Mouse (Mus musculus) G1E (cell line): ENCODE results near the gene Ccdc187. TPM values are rescaled to one million over a fixed set of nuclear protein-coding genes. Genes with fewer than 3 reads are reported as not detected.

Experiments
- ATAC-seq: 2 replicates; pipeline ENCODE4 v1.8.0; 2016; ENCODE audit warnings: mild to moderate bottlenecking; ENCODE audit not compliant: insufficient number of reproducible peaks, poor library complexity, low FRiP score, severe bottlenecking; ENCODE audit errors: extremely low read depth
- DNase-seq: peaks from one replicate; pipeline ENCODE4 v3.0.0; 2012; ENCODE audit warnings: low spot score
- H3K27me3 ChIP-seq: 2 replicates; pipeline ENCODE4 v1.6.1; 2012; ENCODE audit warnings: mild to moderate bottlenecking, low read length, inconsistent platforms; ENCODE audit not compliant: insufficient read depth
- H3K36me3 ChIP-seq: replicated peaks from 2 replicates; pipeline ENCODE3; 2012; ENCODE audit warnings: mild to moderate bottlenecking, inconsistent platforms
- H3K4me1 ChIP-seq: 2 replicates; pipeline ENCODE4 v1.6.1; 2012; ENCODE audit warnings: low read depth, low read length, inconsistent platforms, mixed read lengths; ENCODE audit not compliant: insufficient read depth
- H3K4me3 ChIP-seq: 2 replicates; pipeline ENCODE4 v1.5.1; 2012; ENCODE audit warnings: low read depth, mild to moderate bottlenecking, inconsistent platforms, low read length, moderate library complexity, mixed read lengths
- H3K9me3 ChIP-seq: replicated peaks from 2 replicates; pipeline ENCODE4 v1.6.1; 2012; ENCODE audit warnings: inconsistent platforms
- CTCF ChIP-seq: IDR thresholded peaks from 2 replicates; pipeline ENCODE4 v1.5.1; 2012; ENCODE audit warnings: low read depth, low read length, inconsistent platforms, mixed read lengths
- GATA1 ChIP-seq: IDR thresholded peaks from 2 replicates; pipeline ENCODE4 v1.6.1; 2012; ENCODE audit warnings: borderline replicate concordance, low read length, inconsistent platforms, mixed read lengths
- GATA2 ChIP-seq: IDR thresholded peaks from 2 replicates; pipeline ENCODE4 v1.6.1; 2012; ENCODE audit warnings: low read depth, low read length, inconsistent platforms, borderline replicate concordance
- POLR2AphosphoS5 ChIP-seq: IDR thresholded peaks from 2 replicates; pipeline ENCODE4 v1.6.1; 2012; ENCODE audit warnings: low read depth, low read length, inconsistent platforms; ENCODE audit not compliant: insufficient replicate concordance
- TAL1 ChIP-seq: conservative IDR thresholded peaks from 2 replicates; pipeline ENCODE4 v1.6.1; 2012; ENCODE audit warnings: low read depth, low read length, inconsistent platforms, mixed read lengths
- polyA plus RNA-seq: library from polyadenylated mRNA; stranded (reverse); fragments of >175 nt; gene quantifications from 2 replicates; pipeline ENCODE4 v1.2.3, GENCODE M21; 2012
- total RNA-seq, 2 experiments: library from RNA; stranded (forward) in 1 of 2; stranded (reverse) in 1 of 2; fragments of 200-1000 nt in 1 of 2; fragments of >200 nt in 1 of 2; fragmentation: Nextera tagmentation in 1 of 2; gene quantifications; 2 replicates each; pipeline ENCODE4 v1.2.3; 2014 to 2017

Gene Ccdc187
- total and polyA plus RNA-seq, 3 experiments: 0.11 TPM; not detected in 2

DNA sequence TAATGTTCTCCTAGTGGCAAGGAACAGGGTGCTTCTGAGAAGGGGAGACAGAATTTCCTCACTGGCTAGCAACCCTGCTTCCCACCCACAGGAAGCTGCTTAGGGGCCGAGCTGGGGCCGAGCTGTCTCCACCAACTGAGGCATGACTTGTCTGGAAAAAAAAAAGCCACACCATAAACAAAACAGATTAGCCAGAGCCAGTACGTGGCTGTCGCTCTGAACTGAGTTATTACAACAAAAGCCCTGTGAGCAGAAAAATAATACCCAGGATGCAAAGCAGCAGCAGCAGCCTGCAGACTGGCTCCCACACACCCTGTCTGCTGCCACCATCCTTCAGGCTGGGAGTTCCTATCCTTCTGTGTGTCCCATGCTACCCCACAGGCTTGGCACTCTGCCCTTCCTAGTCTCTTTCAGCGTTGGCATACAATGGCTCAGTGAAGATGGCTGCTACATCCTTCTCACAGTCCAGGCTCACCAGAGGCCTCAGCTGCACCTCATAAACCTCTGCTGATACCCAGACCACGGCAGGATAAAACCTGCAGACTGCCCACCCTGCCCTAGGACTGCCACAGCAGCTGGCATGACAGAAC lies 2.3 kb upstream of the Ccdc187 start:
- Histone ChIP-seq H3K27me3 (peaks cover 56% of the 10 kb centered on the region), H3K36me3 (no peaks in the 10 kb centered on the region), H3K9me3 (no peaks in the 10 kb centered on the region), H3K4me3 (no peak overlapping the region), H3K4me1 (peaks cover 2% of the 10 kb centered on the region; the same call in 1 of the 2 replicates)
- TF ChIP-seq GATA1 (no peak), CTCF (no peak), GATA2 (no peak), TAL1 (no peak), POLR2AphosphoS5 (no peak)
- ATAC-seq (no peak), DNase-seq (no peak)

DNA sequence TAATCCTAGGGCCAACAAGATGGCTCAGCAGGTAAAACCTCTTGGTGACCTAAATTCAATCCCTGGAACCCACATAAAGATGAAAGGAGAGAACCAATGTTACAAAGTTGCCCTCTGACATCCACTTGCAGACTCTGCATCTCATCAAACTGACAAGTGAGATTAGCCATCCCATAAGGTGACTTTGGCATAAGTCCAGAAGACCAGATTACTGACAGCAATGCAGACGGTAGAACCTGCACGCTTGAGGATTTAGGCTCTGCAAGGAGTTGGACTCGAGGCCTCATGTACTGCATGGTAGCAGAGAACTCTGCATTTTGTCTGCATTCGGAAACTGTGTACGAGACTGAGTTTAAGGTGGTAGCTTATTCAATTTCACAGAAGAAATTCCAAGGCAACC lies 4.2 kb downstream of the Ccdc187 start:
- no peak for TF ChIP-seq CTCF
- TF ChIP-seq TAL1: no peak
- TF ChIP-seq GATA2: no peak
- TF ChIP-seq GATA1: no peak
- no peak for TF ChIP-seq POLR2AphosphoS5
- DNase-seq (no peak), ATAC-seq (no peak)
- Histone ChIP-seq H3K27me3 (peaks cover 31% of the 10 kb centered on the region), H3K4me3 (no peak overlapping the region), H3K9me3 (no peaks in the 10 kb centered on the region), H3K36me3 (no peaks in the 10 kb centered on the region), H3K4me1 (no peaks in the 10 kb centered on the region)

- Histone ChIP-seq H3K36me3 (no peaks in the 10 kb centered on the region), H3K4me3 (no peak overlapping the region), H3K4me1 (no peaks in the 10 kb centered on the region), H3K27me3 (peaks cover 22% of the 10 kb centered on the region), H3K9me3 (no peaks in the 10 kb centered on the region)
- TF ChIP-seq GATA1 (no peak), POLR2AphosphoS5 (no peak), GATA2 (no peak), CTCF (no peak), TAL1 (no peak)
- ATAC-seq: no peak
- no peak for DNase-seq
Observed at GRCm38 (mm10) chr2:26286391-26286790, 8.0 kb downstream of the Ccdc187 start.

GRCm38 (mm10) chr2:26285804-26286203 lies 8.6 kb downstream of the Ccdc187 start:
- H3K9me3 ChIP-seq: no peaks in the 10 kb centered on the region
- H3K36me3 ChIP-seq: no peaks in the 10 kb centered on the region
- DNase-seq: no peak
- TF ChIP-seq CTCF: no peak
- no peak overlapping the region for H3K4me3 ChIP-seq
- ATAC-seq: no peak
- no peaks in the 10 kb centered on the region for H3K4me1 ChIP-seq
- peaks cover 26% of the 10 kb centered on the region for H3K27me3 ChIP-seq

DNA sequence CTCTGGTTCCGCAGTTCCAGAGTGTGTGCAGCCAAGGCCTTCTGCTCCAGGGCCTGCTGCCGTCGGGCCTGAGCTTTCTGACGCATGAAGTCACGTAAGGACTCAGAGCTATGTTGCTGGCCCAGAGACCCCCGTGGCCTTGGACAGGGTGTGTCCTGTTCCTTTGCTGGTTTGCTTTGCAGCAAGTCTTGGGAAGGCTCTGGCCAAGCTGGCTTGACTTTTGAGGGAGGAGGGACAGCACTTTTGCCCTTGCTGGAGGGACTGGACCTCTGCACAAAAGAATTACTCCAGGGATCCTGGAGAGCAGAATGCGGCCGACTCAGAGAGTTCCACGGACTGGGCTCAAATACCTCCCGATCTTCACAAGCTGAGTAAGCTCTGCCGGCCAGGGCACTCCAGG lies 13.8 kb downstream of the Ccdc187 start:
- DNase-seq (no peak), ATAC-seq (no peak)

DNA sequence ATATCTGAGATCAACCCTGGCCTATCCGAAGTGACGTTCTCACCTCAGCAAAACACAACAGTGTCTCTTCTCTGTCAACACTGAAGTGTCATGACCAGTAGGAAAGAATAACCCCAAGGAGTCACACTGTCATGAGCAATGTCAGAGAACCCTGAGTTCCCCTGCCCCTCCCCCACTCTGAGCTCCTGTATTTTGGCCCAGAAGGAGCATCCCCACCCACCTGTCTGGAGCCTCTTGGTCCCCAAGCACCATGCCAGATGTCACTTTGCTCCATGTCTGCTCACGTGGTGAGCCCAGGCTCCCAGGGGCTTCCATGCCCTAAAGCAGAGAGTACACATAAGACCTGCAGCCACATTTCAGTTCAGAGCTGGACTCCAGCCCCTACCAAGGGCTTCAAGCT lies 14.6 kb downstream of the Ccdc187 start:
- ATAC-seq: no peak
- DNase-seq: no peak
- Histone ChIP-seq H3K36me3 (no peaks in the 10 kb centered on the region), H3K9me3 (no peaks in the 10 kb centered on the region), H3K4me1 (no peaks in the 10 kb centered on the region), H3K27me3 (peaks cover 38% of the 10 kb centered on the region), H3K4me3 (no peak overlapping the region)
- no peak for TF ChIP-seq CTCF
- no peak for TF ChIP-seq GATA1
- no peak for TF ChIP-seq TAL1
- TF ChIP-seq GATA2: no peak
- no peak for TF ChIP-seq POLR2AphosphoS5

More for the DNA sequence above, 13.8 kb downstream of the Ccdc187 start:
- H3K27me3 ChIP-seq: peaks cover 34% of the 10 kb centered on the region
- H3K4me3 ChIP-seq: no peak overlapping the region
- H3K9me3 ChIP-seq: no peaks in the 10 kb centered on the region
- H3K4me1 ChIP-seq: no peaks in the 10 kb centered on the region
- H3K36me3 ChIP-seq: no peaks in the 10 kb centered on the region
- no peak for TF ChIP-seq POLR2AphosphoS5
- no peak for TF ChIP-seq GATA2

GRCm38 (mm10) chr2:26273611-26274010 lies 20.7 kb downstream of the Ccdc187 start:
- H3K9me3 ChIP-seq: no peaks in the 10 kb centered on the region
- H3K27me3 ChIP-seq: peaks cover 61% of the 10 kb centered on the region
- TF ChIP-seq GATA1: no peak
- 0 out of 2 replicates have a peak, but pooled peaks have one; percentile 29 for TF ChIP-seq CTCF
- DNase-seq (peak; percentile 37), ATAC-seq (no peak)
- no peaks in the 10 kb centered on the region for H3K4me1 ChIP-seq
- no peaks in the 10 kb centered on the region for H3K36me3 ChIP-seq
- no peak overlapping the region for H3K4me3 ChIP-seq
